Mouse (Mus musculus): ENCODE results near the gene Kctd3.

Kctd3 gene

GRCm38 (mm10) chr1:189022925-189023700, 15.5 kb upstream of the Kctd3 start:
- no peak for TF ChIP-seq GATA4 (IDR thresholded peaks at IDR 0.05; ENCODE audit: insufficient replicate concordance, low read length)

DNA sequence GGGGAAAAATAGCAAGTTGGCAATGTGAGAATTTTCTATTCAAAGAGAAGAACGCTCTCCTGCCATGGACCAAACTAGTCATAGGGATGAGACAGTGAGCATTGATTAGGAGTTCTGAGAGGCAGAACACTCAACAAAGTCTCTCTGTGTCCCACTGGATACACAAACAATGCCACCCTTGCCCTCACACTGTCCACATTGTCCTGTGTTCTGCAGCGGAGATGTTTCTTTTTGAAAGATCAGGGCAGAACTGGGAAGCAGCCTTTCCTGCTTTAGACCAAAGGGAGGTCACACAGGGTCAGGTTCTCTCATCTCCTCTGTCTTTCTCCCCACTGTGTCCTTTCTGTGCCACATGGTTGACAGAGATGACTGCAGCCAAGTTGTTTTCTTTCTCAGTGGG, 7.7 kb upstream of the Kctd3 start:
- TF ChIP-seq GATA4 (IDR thresholded peaks at IDR 0.05; ENCODE audit: insufficient replicate concordance, low read length), result no peak

- TF ChIP-seq GATA4 (IDR thresholded peaks at IDR 0.05; ENCODE audit: insufficient replicate concordance, low read length), result no peak
Measured at GRCm38 (mm10) chr1:189013587-189013921, 5.9 kb upstream of the Kctd3 start.

DNA sequence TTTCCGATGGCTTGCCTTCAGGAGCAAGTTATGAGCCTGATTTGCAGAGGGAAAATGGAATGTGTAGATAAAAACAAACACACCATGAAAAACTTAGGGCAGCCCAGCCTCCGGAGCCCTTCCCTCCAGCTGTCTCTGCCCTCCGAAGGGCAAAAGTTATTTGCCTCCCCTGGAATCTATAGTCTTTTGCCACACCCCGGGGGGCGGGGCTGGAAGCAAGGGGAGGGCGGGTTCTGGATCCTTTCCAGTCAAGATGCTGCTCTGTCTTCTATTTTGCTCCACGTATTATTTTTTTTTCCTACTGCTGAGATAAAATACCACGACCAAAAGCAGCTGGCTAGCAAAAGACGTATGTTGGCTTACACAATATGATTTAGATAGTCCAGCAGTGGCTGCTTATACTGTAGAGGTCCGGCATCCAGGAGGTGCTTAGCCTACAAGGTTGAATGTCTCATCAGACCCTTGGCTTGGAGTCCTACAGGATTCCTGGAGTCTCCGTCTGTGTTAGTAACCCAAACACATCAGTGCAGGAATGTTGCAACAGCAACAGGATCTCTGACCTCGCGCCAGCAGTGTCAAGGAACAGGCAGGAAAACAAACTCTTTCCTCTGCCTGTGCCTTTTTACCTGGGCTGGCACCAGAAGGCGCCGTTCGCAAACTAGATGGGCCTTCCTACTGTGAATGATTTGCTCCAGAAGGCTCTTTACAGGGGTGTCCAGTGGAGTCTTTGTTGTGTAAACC, 5.4 kb upstream of the Kctd3 start:
- no peak for TF ChIP-seq GATA4 (IDR thresholded peaks at IDR 0.05; ENCODE audit: insufficient replicate concordance, low read length)

- TF ChIP-seq GATA4 (IDR thresholded peaks at IDR 0.05; ENCODE audit: insufficient replicate concordance, low read length), result no peak
Measured at GRCm38 (mm10) chr1:189010671-189011070, 3.0 kb upstream of the Kctd3 start.

GRCm38 (mm10) chr1:189007980-189008324, 311 bp upstream of the Kctd3 start:
- no peak for TF ChIP-seq GATA4 (IDR thresholded peaks at IDR 0.05; ENCODE audit: insufficient replicate concordance, low read length)

GRCm38 (mm10) chr1:189006826-189007225, 815 bp downstream of the Kctd3 start:
- TF ChIP-seq GATA4 (IDR thresholded peaks at IDR 0.05; ENCODE audit: insufficient replicate concordance, low read length), result no peak

- TF ChIP-seq GATA4 (IDR thresholded peaks at IDR 0.05; ENCODE audit: insufficient replicate concordance, low read length), result no peak
Measured at GRCm38 (mm10) chr1:189006267-189006666, 1.4 kb downstream of the Kctd3 start.

DNA sequence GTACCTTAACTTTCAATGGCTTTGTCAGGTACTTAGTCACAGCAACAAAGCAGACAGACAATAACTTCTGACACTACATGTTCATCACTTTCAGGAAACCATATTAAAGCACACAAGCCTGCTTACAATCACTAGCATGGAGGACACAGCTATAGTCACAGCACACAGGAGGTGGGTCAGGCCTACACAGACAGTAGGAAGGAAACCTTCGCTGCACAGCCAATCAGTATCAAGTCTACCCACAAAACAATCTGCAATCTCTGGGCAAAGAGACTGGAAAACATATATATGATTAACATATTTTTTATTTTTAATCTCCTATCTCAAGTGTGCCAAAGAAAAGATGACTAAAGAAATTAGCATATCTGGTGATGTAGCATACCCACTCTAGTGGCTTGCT, 2.9 kb downstream of the Kctd3 start:
- no peak for TF ChIP-seq GATA4 (IDR thresholded peaks at IDR 0.05; ENCODE audit: insufficient replicate concordance, low read length)

GRCm38 (mm10) chr1:189001815-189002214, 5.8 kb downstream of the Kctd3 start:
- no peak for TF ChIP-seq GATA4 (IDR thresholded peaks at IDR 0.05; ENCODE audit: insufficient replicate concordance, low read length)

DNA sequence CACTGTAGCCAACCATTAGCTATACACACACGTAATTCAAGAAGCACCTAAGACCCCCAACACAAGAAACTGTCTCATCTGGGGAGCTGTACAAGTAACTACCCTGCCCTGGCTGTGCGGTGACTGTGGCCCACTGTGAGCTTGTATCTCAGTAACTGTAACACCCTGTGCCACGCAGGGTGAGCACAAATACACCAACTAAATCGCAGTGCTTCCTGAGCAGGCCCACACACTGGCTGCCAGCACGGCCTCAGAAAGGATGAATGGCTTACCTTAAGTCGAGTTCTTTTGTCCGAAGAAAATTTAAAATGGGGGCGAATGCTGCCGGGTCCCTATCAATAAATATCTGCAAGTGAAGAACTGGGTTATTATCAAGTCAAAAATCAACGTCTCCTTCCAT, 7.7 kb downstream of the Kctd3 start:
- no peak for TF ChIP-seq GATA4 (IDR thresholded peaks at IDR 0.05; ENCODE audit: insufficient replicate concordance, low read length)

DNA sequence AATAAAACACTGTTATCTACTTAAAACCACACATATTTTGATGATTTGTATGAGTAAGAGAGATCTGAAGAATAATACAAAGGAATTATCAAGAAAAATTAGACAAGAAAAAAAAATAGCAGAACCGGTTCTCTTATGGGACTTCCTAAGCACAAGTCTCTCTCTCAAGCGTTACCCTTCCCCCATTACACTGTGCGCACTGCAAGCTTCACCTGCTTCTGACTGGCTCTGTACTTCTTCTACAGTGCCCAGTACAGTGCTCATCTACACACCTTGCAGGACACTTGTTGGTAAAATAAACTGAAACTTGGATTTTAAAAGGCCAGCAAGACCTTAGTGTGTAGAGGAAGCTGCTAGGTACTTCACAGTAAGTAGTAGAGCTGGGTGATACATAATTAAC, 9.7 kb downstream of the Kctd3 start:
- no peak for TF ChIP-seq GATA4 (IDR thresholded peaks at IDR 0.05; ENCODE audit: insufficient replicate concordance, low read length)

DNA sequence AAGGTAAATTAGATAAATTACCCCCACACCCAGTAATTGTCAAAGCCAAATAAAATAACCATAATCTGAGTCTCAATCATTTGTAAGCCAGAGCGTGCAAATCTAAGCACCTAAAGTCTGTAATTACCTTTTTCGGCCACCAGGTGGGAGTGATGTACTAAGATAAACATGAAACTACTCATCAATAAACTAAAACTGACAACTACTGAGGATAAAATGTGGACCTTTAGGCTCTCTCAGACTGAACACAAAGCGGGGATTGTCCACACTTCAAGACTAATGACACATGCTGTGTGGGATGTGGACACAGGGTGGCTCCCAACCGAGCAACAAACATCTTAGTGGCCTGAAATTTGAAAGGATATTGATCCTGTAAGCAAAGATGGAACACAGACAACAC, 14.4 kb downstream of the Kctd3 start:
- TF ChIP-seq GATA4 (IDR thresholded peaks at IDR 0.05; ENCODE audit: insufficient replicate concordance, low read length), result no peak

DNA sequence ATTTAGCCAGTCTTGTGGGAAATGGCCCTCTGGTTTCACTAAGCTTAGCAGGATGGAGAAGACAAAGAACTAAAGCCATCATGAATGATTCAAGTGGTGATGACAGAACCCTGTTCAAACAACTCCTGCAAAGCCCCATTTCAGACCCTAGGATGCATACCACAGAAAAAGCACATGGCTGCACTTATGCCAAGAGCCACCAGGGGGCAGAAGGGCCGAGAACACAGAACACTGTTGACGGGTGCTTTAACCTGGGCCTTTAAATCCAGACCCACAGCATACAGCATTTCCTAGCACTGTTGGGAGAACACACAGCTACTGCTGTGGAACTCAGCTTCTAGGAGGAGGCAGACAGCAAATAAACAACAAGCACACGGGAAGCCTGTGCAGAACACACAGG, 27.6 kb downstream of the Kctd3 start:
- no peak for TF ChIP-seq GATA4 (IDR thresholded peaks at IDR 0.05; ENCODE audit: insufficient replicate concordance, low read length)

- TF ChIP-seq GATA4 (IDR thresholded peaks at IDR 0.05; ENCODE audit: insufficient replicate concordance, low read length), result no peak
Measured at GRCm38 (mm10) chr1:188973926-188974325, 33.7 kb downstream of the Kctd3 start.

DNA sequence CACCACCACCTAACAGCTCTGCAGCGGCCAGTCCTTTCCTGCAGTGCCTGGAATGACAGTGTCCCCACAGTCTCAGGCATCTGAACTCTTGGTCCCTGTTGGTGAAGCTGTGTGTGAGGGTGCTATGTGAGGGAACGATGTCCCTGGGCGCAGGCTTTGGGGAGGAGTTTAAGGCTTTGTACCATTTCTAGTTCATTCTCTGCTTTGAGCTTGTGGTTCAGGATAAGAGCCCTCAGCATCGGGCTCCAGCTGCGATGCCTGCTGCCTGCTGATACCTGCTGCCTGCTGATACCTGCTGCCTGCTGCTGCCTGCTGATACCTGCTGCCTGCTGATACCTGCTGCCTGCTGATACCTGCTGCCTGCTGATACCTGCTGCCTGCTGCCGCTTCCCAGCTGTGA, 34.6 kb downstream of the Kctd3 start:
- no peak for TF ChIP-seq GATA4 (IDR thresholded peaks at IDR 0.05; ENCODE audit: insufficient replicate concordance, low read length)

- TF ChIP-seq GATA4 (IDR thresholded peaks at IDR 0.05; ENCODE audit: insufficient replicate concordance, low read length), result no peak
Measured at GRCm38 (mm10) chr1:188952501-188952900, 55.1 kb downstream of the Kctd3 start.

Data from liver, adult (tissue).